ENCODE assay signal across 18 mouse cellular contexts in the genomic region with DNA sequence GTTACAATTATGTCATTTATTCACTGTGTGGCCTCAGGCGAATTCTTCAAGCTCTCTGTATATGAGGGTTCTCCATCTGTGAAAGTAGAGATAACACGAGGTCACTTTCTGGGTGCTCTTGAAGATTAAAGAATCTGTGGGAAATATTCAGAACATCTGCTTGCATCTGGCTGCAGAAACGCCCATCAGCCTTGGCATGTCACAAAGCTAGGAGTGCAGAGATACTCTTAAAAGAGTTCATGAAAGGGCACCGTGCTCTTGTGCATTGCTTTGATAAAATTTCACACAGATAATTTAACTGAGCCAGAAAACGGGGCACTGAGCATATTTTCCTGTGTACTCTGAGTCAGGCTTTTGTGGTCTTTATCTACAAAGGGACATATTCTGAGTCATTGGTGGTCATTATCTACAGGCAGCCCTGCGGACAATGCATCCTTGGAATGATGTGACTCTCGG. TPM values are rescaled to one million over a fixed set of nuclear protein-coding genes. Genes with fewer than 3 reads are reported as not detected.
DNase-seq lines count a peak whose midpoint lies in the region; ATAC-seq and TF ChIP-seq lines count a peak whose summit lies in the region.
"Had no signal": no experiment of that assay in that cellular context is flagged by ENCODE, and none has a peak within 500 bp of the region (broad histone marks: within the 10 kb centered on the region; RNA-seq: fewer than 3 reads in every experiment).

No protein-coding gene starts in this region.

- H3K27ac ChIP-seq in midbrain, embryonic 14.5 days (replicated peaks; ENCODE audit: low read depth, low read length) = no peak overlapping the region
- no peak overlapping the region for H3K27ac ChIP-seq in midbrain, embryonic 13.5 days
- H3K27ac ChIP-seq in liver, embryonic 11.5 days (ENCODE audit: low read depth, low read length) = peak overlapping the region; percentile 55; the same call in 1 of the 2 replicates
- H3K27ac ChIP-seq: forebrain, embryonic 12.5 days; hindbrain, embryonic 10.5 days; intestine, embryonic 15.5 days; kidney, postnatal 0 days; limb, embryonic 10.5 days; lung, embryonic 15.5 days; midbrain, embryonic 10.5 days had no signal

- ATAC-seq in midbrain, embryonic 14.5 days (ENCODE audit: low FRiP score, low TSS enrichment) = no peak
- ATAC-seq in midbrain, embryonic 13.5 days = no peak
- ATAC-seq in liver, embryonic 11.5 days (replicated peaks; ENCODE audit: low FRiP score) = peak; percentile 93
- peak; percentile 96 for ATAC-seq in megakaryocyte-erythroid progenitor cell, adult 5-6 weeks (replicated peaks; ENCODE audit: low FRiP score, low TSS enrichment, poor library complexity, severe bottlenecking)
- ATAC-seq: intestine, embryonic 15.5 days had no signal

- no peaks in the 10 kb centered on the region for H3K27me3 ChIP-seq in midbrain, embryonic 14.5 days (ENCODE audit: control insufficient read depth, insufficient read depth, low read length)
- H3K27me3 ChIP-seq in midbrain, embryonic 13.5 days = no peaks in the 10 kb centered on the region
- H3K27me3 ChIP-seq in liver, embryonic 11.5 days (replicated peaks; ENCODE audit: control insufficient read depth, insufficient read depth, low read length) = no peaks in the 10 kb centered on the region
- H3K27me3 ChIP-seq: forebrain, embryonic 12.5 days; intestine, embryonic 15.5 days; lung, embryonic 15.5 days had no signal

- no peaks in the 10 kb centered on the region for H3K9me3 ChIP-seq in midbrain, embryonic 14.5 days (ENCODE audit: control insufficient read depth, low read length)
- no peaks in the 10 kb centered on the region for H3K9me3 ChIP-seq in midbrain, embryonic 13.5 days
- H3K9me3 ChIP-seq in liver, embryonic 11.5 days (ENCODE audit: control insufficient read depth, low read length) = no peaks in the 10 kb centered on the region
- H3K9me3 ChIP-seq: forebrain, embryonic 12.5 days; hindbrain, embryonic 10.5 days; intestine, embryonic 15.5 days; limb, embryonic 10.5 days; lung, embryonic 15.5 days had no signal

- intact Hi-C loops in left cerebral cortex, postnatal 14 days (cut with DNase I) = no loop called here

- H3K36me3 ChIP-seq in midbrain, embryonic 14.5 days (ENCODE audit: control insufficient read depth, insufficient read depth, low read length) = no peaks in the 10 kb centered on the region
- no peaks in the 10 kb centered on the region for H3K36me3 ChIP-seq in midbrain, embryonic 13.5 days
- no peaks in the 10 kb centered on the region for H3K36me3 ChIP-seq in liver, embryonic 11.5 days (ENCODE audit: control insufficient read depth, insufficient read depth, low read length)
- H3K36me3 ChIP-seq: forebrain, embryonic 12.5 days; hindbrain, embryonic 10.5 days; intestine, embryonic 15.5 days; limb, embryonic 10.5 days; lung, embryonic 15.5 days; midbrain, embryonic 10.5 days had no signal

- peak; percentile 2 for DNase-seq in midbrain, embryonic 14.5 days
- DNase-seq in brain, embryonic 14.5 days (ENCODE audit: low read depth) = peak; percentile 5
- no peak for DNase-seq in liver, embryonic 11.5 days (ENCODE audit: low spot score)
- no peak for DNase-seq in cerebellum, postnatal 14 days
- no peak for DNase-seq in left cerebral cortex, adult 8-10 months (ENCODE audit: low spot score in 2 of 2)
- DNase-seq in left cerebral cortex, postnatal 14 days (ENCODE audit: low spot score in 2 of 2) = no peak
- DNase-seq: cerebellum, adult 2 months; right cerebral cortex, postnatal 14 days; thymus, postnatal 4 days had no signal

- 70% methylated on average over 7 of the region's 7 CpGs for WGBS in midbrain, embryonic 14.5 days
- WGBS in midbrain, embryonic 13.5 days = 68% methylated on average over 7 of the region's 7 CpGs
- WGBS in liver, embryonic 11.5 days = 32% methylated on average over 7 of the region's 7 CpGs

- no peak for TF ChIP-seq POLR2A in brain, embryonic 14.5 days (IDR thresholded peaks at IDR 0.05; ENCODE audit: borderline replicate concordance, extremely low read depth, insufficient read depth, insufficient read length, poor library complexity, severe bottlenecking)

- H3K4me3 ChIP-seq in midbrain, embryonic 14.5 days (replicated peaks; ENCODE audit: low read depth, low read length) = no peak overlapping the region
- H3K4me3 ChIP-seq in midbrain, embryonic 13.5 days (replicated peaks) = no peak overlapping the region
- no peak overlapping the region for H3K4me3 ChIP-seq in liver, embryonic 11.5 days (ENCODE audit: low read depth, low read length)
- H3K4me3 ChIP-seq: forebrain, embryonic 12.5 days; hindbrain, embryonic 10.5 days; intestine, embryonic 15.5 days; limb, embryonic 10.5 days; lung, embryonic 15.5 days; midbrain, embryonic 10.5 days had no signal

- H3K4me1 ChIP-seq in midbrain, embryonic 14.5 days (ENCODE audit: control insufficient read depth, insufficient read depth, low read length) = 0 out of 2 replicates have a peak, but pooled peaks cover 4% of the 10 kb centered on the region
- H3K4me1 ChIP-seq in midbrain, embryonic 13.5 days (replicated peaks) = peaks cover 9% of the 10 kb centered on the region
- peaks cover 8% of the 10 kb centered on the region for H3K4me1 ChIP-seq in liver, embryonic 11.5 days (replicated peaks; ENCODE audit: control insufficient read depth, insufficient read depth, low read length)
- H3K4me1 ChIP-seq: intestine, embryonic 15.5 days had no signal

- no peak overlapping the region for H3K9ac ChIP-seq in midbrain, embryonic 14.5 days (replicated peaks; ENCODE audit: low read length)
- H3K9ac ChIP-seq in midbrain, embryonic 13.5 days (replicated peaks) = no peak overlapping the region
- H3K9ac ChIP-seq in liver, embryonic 11.5 days (ENCODE audit: low read depth, low read length) = no peak overlapping the region
- H3K9ac ChIP-seq: forebrain, embryonic 12.5 days; intestine, embryonic 15.5 days; lung, embryonic 15.5 days had no signal

- no peak overlapping the region for H3K4me2 ChIP-seq in midbrain, embryonic 14.5 days (ENCODE audit: low read length)
- H3K4me2 ChIP-seq in midbrain, embryonic 13.5 days (replicated peaks) = no peak overlapping the region
- no peak overlapping the region; the same call in 1 of the 2 replicates for H3K4me2 ChIP-seq in liver, embryonic 11.5 days
- H3K4me2 ChIP-seq: forebrain, embryonic 12.5 days; intestine, embryonic 15.5 days; lung, embryonic 15.5 days had no signal

- no peak for TF ChIP-seq CTCF in brain, embryonic 14.5 days (IDR thresholded peaks at IDR 0.05; ENCODE audit: borderline replicate concordance, extremely low read depth, insufficient read depth, insufficient read length)

RNA-seq across cellular contexts. Expression of a gene that starts 11.9 kb away (rescaled TPM):
- polyA plus RNA-seq in midbrain, embryonic 14.5 days (2014; fragmentation: Nextera tagmentation; extraction: Ambion mirVana) = 0.16 TPM in 1 of 2 replicates, not detected in the other
- polyA plus RNA-seq in midbrain, embryonic 13.5 days (2015; fragmentation: Nextera tagmentation; extraction: Ambion mirVana) = 0.15 TPM in 1 of 2 replicates, not detected in the other
- 0.52 and 1.00 TPM in 2 replicates for polyA plus RNA-seq in brain, embryonic 14.5 days (2012; rRNA removed)
- polyA plus RNA-seq in liver, embryonic 11.5 days (2014; fragmentation: Nextera tagmentation; extraction: Ambion mirVana) = 6.5 and 6.7 TPM in 2 replicates
- total RNA-seq in megakaryocyte-erythroid progenitor cell, adult 5-6 weeks (2014; fragmentation: Nextera tagmentation) = 39.5 and 46.0 TPM in 2 replicates
- total RNA-seq in megakaryocyte-erythroid progenitor cell, adult 5-6 weeks (2017) = 56.1 and 61.3 TPM in 2 replicates
- total RNA-seq in left cerebral cortex, adult 8-10 months (2022) = 1 to 10 TPM in 3 of 4 experiments, under 1 TPM in 1; 0.82 to 3.6 (median 2.0) TPM
- total RNA-seq in left cerebral cortex, postnatal 14 days (2021) = 1 to 10 TPM; 1.1 to 2.9 TPM

RNA-seq across cellular contexts. Expression of a gene that starts 27.7 kb away (rescaled TPM):
- 34.0 and 38.2 TPM in 2 replicates for polyA plus RNA-seq in midbrain, embryonic 14.5 days (2014; fragmentation: Nextera tagmentation; extraction: Ambion mirVana)
- polyA plus RNA-seq in midbrain, embryonic 13.5 days (2015; fragmentation: Nextera tagmentation; extraction: Ambion mirVana) = 49.9 and 50.4 TPM in 2 replicates
- 46.5 and 56.7 TPM in 2 replicates for polyA plus RNA-seq in brain, embryonic 14.5 days (2012; rRNA removed)
- 81.5 and 83.6 TPM in 2 replicates for polyA plus RNA-seq in liver, embryonic 11.5 days (2014; fragmentation: Nextera tagmentation; extraction: Ambion mirVana)
- total RNA-seq in megakaryocyte-erythroid progenitor cell, adult 5-6 weeks (2014; fragmentation: Nextera tagmentation) = 79.0 and 89.2 TPM in 2 replicates
- 68.2 and 84.3 TPM in 2 replicates for total RNA-seq in megakaryocyte-erythroid progenitor cell, adult 5-6 weeks (2017)
- 10 to 100 TPM; 24.7 to 27.5 (median 26.6) TPM for total RNA-seq in left cerebral cortex, adult 8-10 months (2022)
- total RNA-seq in left cerebral cortex, postnatal 14 days (2021) = 10 to 100 TPM; 27.2 to 30.8 TPM

RNA-seq across cellular contexts. Expression of a gene that starts 30.5 kb away (rescaled TPM):
- polyA plus RNA-seq in midbrain, embryonic 14.5 days (2014; fragmentation: Nextera tagmentation; extraction: Ambion mirVana) = 54.4 and 57.9 TPM in 2 replicates
- 56.8 and 58.0 TPM in 2 replicates for polyA plus RNA-seq in midbrain, embryonic 13.5 days (2015; fragmentation: Nextera tagmentation; extraction: Ambion mirVana)
- 235 and 257 TPM in 2 replicates for polyA plus RNA-seq in brain, embryonic 14.5 days (2012; rRNA removed)
- polyA plus RNA-seq in liver, embryonic 11.5 days (2014; fragmentation: Nextera tagmentation; extraction: Ambion mirVana) = 15.9 and 17.7 TPM in 2 replicates
- total RNA-seq in megakaryocyte-erythroid progenitor cell, adult 5-6 weeks (2014; fragmentation: Nextera tagmentation) = 23.0 TPM in 2 replicates
- total RNA-seq in megakaryocyte-erythroid progenitor cell, adult 5-6 weeks (2017) = 14.9 and 26.6 TPM in 2 replicates
- 100 to 1,000 TPM; 176 to 202 (median 193) TPM for total RNA-seq in left cerebral cortex, adult 8-10 months (2022)
- total RNA-seq in left cerebral cortex, postnatal 14 days (2021) = 100 to 1,000 TPM; 216 to 236 TPM

RNA-seq across cellular contexts. Expression of a gene that starts 43.4 kb away (rescaled TPM):
- polyA plus RNA-seq in midbrain, embryonic 14.5 days (2014; fragmentation: Nextera tagmentation; extraction: Ambion mirVana) = 386 and 395 TPM in 2 replicates
- polyA plus RNA-seq in midbrain, embryonic 13.5 days (2015; fragmentation: Nextera tagmentation; extraction: Ambion mirVana) = 358 and 422 TPM in 2 replicates
- 336 and 439 TPM in 2 replicates for polyA plus RNA-seq in brain, embryonic 14.5 days (2012; rRNA removed)
- polyA plus RNA-seq in liver, embryonic 11.5 days (2014; fragmentation: Nextera tagmentation; extraction: Ambion mirVana) = 469 and 471 TPM in 2 replicates
- 798 and 978 TPM in 2 replicates for total RNA-seq in megakaryocyte-erythroid progenitor cell, adult 5-6 weeks (2014; fragmentation: Nextera tagmentation)
- 1,469 and 1,492 TPM in 2 replicates for total RNA-seq in megakaryocyte-erythroid progenitor cell, adult 5-6 weeks (2017)
- total RNA-seq in left cerebral cortex, adult 8-10 months (2022) = 100 to 1,000 TPM; 134 to 198 (median 155) TPM
- total RNA-seq in left cerebral cortex, postnatal 14 days (2021) = 100 to 1,000 TPM; 198 to 216 TPM

Comparison
In these comparisons a context has a peak if more than half of its experiments do, and no peak if none do; other contexts are left out.
1. ATAC-seq: peak in liver, embryonic 11.5 days (single experiment) and megakaryocyte-erythroid progenitor cell, adult 5-6 weeks (single experiment); none in midbrain, embryonic 14.5 days (single experiment) and midbrain, embryonic 13.5 days (single experiment).
2. DNase-seq: peak in midbrain, embryonic 14.5 days (single experiment) and brain, embryonic 14.5 days (single experiment); none in liver, embryonic 11.5 days (single experiment), cerebellum, postnatal 14 days (0 of 2), left cerebral cortex, adult 8-10 months (0 of 2) and left cerebral cortex, postnatal 14 days (0 of 2).